Mouse (Mus musculus): ENCODE measurements around the gene Pcyt1a.
A peak's percentile ranks its signal among the peaks of the same experiment; 100 is the strongest.
"Not testable (repeated sequence)": the region's sequence is repeated elsewhere in the genome, so short reads cannot be mapped to it uniquely, and the experiment has no call there.

The Pcyt1a gene

GRCm38 (mm10) chr16:32434691-32435090 is 4.0 kb downstream of the Pcyt1a start:
- DNase-seq = no peak

- no peak for DNase-seq
Observed at GRCm38 (mm10) chr16:32436657-32437056, 5.9 kb downstream of the Pcyt1a start.

- DNase-seq = no peak
Observed at GRCm38 (mm10) chr16:32437266-32437665, 6.5 kb downstream of the Pcyt1a start.

- DNase-seq = no peak
Observed at GRCm38 (mm10) chr16:32441432-32441831, 10.7 kb downstream of the Pcyt1a start.

- not testable (repeated sequence) for DNase-seq
Observed at GRCm38 (mm10) chr16:32444615-32445014, 13.9 kb downstream of the Pcyt1a start.

GRCm38 (mm10) chr16:32445558-32445957 is 14.8 kb downstream of the Pcyt1a start:
- DNase-seq = no peak

GRCm38 (mm10) chr16:32446563-32447138 is 15.9 kb downstream of the Pcyt1a start:
- no peak for DNase-seq

GRCm38 (mm10) chr16:32449665-32450064 is 18.9 kb downstream of the Pcyt1a start:
- DNase-seq = no peak

- no peak for DNase-seq
Observed at GRCm38 (mm10) chr16:32450133-32450532, 19.4 kb downstream of the Pcyt1a start.

- no peak for DNase-seq
Observed at GRCm38 (mm10) chr16:32453102-32453501, 22.4 kb downstream of the Pcyt1a start.

- no peak for DNase-seq
Observed at GRCm38 (mm10) chr16:32454646-32455045, 23.9 kb downstream of the Pcyt1a start.

- DNase-seq = no peak
Observed at GRCm38 (mm10) chr16:32456086-32456485, 25.4 kb downstream of the Pcyt1a start.

GRCm38 (mm10) chr16:32456761-32457160 is 26.0 kb downstream of the Pcyt1a start:
- DNase-seq = no peak

GRCm38 (mm10) chr16:32457589-32458386 is 27.1 kb downstream of the Pcyt1a start:
- peak; percentile 50 for DNase-seq

GRCm38 (mm10) chr16:32460518-32460917 is 29.8 kb downstream of the Pcyt1a start:
- DNase-seq = no peak

GRCm38 (mm10) chr16:32461713-32462112 is 31.0 kb downstream of the Pcyt1a start:
- DNase-seq = no peak

- no peak for DNase-seq
Observed at GRCm38 (mm10) chr16:32462950-32463349, 32.2 kb downstream of the Pcyt1a start.

GRCm38 (mm10) chr16:32463426-32463825 is 32.7 kb downstream of the Pcyt1a start:
- DNase-seq = no peak

- no peak for DNase-seq
Observed at GRCm38 (mm10) chr16:32464908-32465307, 34.2 kb downstream of the Pcyt1a start.

GRCm38 (mm10) chr16:32468488-32468887 is 37.8 kb downstream of the Pcyt1a start:
- DNase-seq = no peak

- DNase-seq = no peak
Observed at GRCm38 (mm10) chr16:32469404-32470105, 38.8 kb downstream of the Pcyt1a start.

- no peak for DNase-seq
Observed at GRCm38 (mm10) chr16:32472276-32473015, 41.7 kb downstream of the Pcyt1a start.

- no peak for DNase-seq
Observed at GRCm38 (mm10) chr16:32477315-32477714, 46.6 kb downstream of the Pcyt1a start.

Measured in thymus, postnatal 25 days (tissue).